Mouse (Mus musculus): Measurements from ENCODE around the gene Exo5.

The Exo5 gene

DNA sequence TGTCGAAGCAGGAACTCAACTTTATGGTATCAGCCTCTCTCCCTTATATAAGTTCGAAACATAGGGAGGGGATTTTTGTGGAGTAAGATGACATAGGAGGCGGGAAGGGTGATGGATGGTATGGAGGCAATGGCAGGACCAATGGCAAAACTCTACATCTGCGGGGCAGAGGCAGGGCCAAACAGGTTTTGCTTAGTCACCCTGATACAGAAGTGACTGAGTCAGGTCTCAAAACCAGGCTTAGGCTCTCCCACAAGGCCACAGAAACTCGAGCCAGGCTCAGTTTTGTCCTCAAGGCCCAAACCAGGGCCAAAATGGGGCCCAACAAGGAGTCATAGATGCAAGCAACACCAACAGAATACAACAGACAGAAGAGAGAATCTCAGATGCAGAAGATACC is 19.2 kb downstream of the Exo5 start:
- DNase-seq (ENCODE audit: low read depth): peak; percentile 39

DNA sequence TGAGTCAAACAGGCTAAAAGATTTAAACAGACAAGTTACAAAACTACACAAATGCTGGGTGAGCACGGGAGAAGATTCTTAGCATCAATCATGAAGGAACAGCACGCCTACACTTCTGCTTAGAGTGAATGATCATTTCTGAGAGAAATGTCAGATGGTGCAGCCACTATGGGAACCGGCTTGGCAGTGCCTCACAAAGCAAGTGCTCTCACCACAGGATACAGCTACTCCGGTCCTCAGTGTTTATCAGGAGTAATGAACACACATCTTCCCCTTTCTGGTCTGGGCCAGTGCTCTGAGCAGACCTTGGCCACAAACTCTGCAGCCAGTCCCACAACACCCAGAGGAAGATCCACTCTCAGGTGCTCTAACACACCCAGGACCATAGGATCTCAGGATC is 20.3 kb downstream of the Exo5 start:
- no peak for DNase-seq (ENCODE audit: low read depth)

DNA sequence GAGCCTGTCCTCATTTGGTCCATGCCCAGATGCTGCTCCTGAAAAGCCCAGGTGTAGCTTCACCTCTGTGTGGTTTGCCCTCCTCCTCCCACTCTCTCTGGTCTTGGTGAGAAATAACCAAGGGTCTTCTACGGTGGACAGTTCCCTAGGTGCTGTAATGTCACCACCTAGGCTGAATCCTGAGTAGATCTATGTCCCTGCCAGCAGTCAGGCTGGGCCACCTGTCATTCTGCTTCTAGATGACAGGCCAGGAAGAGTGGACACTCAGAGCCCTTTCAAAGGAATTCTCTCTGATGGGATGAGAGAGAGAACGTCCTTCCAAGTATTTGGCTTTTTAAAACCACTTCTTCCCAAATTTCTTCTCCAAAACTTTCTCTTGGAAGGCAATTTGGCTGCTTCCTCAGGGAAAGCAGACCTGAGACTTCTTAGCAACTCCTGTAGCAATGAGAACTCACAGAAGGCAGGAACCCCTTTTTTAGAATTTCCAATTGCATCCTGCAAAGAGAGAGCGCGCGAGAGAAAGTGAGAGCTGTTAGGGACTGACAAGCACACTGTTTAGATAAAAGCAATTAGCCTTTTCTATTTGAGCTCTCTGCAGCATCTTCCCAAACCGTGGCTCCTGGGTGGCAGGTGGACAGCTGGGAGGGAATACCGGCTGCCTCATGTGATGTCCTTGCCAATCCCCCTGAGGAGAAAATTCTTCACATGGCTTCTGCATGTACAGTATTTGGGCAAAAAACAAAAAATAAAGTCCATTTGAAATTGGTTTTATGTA is 28.8 kb downstream of the Exo5 start:
- no peak for DNase-seq (ENCODE audit: low read depth)

DNA sequence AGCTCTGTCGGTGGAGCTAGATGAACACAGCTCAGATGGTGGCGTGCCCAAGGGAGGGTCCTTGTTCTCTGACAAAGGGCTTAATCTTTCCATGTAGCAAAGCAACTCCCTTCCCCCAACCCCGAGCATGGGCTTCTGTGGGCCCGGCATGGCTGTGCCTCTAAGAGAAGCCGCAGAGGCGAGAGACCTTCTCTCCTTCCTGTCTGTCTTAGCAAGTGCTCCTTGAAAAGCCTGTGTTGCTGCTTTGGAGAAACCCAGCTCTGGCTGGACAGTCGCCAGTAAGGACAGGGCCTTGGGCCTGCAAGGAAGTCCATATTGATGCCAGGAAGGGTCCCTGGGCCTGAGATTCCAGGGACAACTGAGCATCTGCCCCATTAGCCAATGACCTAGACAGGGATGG is 29.6 kb downstream of the Exo5 start:
- no peak for DNase-seq (ENCODE audit: low read depth)

DNA sequence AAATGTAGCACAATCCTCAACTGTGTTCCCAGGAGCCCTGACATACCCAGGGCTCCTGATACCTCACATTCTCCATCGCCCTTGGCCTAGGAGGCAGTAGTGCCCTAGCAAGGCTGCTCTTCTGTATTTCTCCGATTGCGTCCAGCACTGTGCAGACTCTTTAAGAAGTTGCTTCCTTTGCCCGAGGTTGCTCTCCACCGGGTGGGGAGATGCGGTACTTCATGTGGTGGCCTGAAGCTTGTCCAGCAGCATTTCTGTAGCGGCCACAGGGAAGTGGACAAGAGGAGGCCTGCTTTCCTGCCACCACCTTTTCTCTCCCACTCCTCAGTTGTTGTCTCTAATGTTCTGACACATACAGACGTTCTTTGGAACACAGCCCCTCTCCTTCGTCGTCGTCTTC is 30.2 kb downstream of the Exo5 start:
- peak; percentile 29 for DNase-seq (ENCODE audit: low read depth)

DNA sequence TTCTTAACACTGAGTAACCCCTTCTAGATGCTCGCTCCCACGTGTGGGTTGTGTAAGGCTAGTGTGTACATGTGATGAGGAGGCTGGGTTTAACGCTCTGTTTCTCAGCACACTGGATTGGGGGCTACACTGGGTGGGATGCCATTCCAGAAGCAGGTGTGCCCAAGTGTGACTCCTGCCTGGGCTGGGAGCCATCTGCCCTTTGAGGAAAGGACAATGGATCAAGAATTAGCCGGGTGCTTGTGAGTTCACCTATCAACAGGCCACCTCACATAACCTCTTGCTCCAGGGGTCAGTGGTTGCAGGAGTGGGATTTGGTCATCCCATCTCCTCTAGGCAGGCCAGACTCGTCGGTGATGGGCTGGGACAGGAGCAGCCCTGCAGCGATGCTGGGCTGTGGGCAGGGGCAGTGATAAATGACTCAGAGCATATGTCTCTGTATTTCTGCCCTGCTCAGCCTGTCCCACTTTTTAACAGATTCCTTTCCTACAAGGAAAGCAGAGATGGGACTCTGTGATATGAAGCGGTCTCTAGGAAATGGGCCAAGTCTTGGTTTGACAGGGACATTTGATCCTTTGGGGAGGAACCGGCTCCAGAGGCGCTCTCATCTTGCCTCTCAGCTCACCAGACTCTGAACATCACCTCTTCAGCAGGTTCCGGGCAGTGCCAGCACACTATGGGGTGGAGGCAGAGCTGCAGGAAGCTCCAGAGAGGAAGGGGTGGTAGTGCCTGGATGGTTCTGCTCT is 31.0 kb downstream of the Exo5 start:
- DNase-seq (ENCODE audit: low read depth): peak; percentile 21

DNA sequence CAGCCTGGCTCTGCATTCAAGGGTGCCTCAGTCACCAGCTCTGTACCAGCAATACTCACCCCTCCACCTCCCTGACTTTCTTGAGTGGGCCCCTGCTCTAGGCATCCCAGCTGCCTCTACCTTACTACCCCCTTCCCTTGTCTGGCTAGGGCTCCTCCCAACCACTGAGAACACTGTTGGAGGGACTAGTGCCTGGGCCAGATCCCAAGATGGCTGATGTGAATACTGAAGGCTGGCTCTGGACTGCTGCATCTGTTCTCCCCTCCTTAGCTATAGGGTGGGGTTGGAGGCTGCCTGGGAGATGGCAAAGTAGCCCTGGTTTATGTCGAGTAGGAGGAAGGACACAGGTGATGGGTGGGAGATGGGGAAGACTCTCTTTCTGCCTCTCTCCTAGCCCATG is 32.3 kb downstream of the Exo5 start:
- no peak for DNase-seq (ENCODE audit: low read depth)

DNA sequence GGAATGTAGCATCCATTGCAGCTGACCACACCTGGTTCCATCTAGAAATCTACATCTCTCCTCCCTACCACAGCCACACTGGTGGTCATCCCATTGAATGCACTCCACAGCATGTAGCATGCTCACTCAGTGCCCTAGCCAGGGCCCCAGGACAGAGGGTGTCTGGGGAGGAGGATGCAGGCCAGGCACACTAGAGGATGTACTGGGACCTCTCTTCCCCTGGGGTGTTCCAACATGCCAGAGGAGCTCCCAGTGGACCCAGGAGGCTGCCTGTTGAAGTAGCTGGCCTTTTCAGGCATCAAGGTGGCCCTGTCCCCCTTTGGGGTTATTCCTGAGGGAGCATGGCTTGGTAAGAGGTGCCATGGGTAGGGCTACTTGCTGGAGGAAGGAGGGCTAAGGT is 32.9 kb downstream of the Exo5 start:
- DNase-seq (ENCODE audit: low read depth): no peak

DNA sequence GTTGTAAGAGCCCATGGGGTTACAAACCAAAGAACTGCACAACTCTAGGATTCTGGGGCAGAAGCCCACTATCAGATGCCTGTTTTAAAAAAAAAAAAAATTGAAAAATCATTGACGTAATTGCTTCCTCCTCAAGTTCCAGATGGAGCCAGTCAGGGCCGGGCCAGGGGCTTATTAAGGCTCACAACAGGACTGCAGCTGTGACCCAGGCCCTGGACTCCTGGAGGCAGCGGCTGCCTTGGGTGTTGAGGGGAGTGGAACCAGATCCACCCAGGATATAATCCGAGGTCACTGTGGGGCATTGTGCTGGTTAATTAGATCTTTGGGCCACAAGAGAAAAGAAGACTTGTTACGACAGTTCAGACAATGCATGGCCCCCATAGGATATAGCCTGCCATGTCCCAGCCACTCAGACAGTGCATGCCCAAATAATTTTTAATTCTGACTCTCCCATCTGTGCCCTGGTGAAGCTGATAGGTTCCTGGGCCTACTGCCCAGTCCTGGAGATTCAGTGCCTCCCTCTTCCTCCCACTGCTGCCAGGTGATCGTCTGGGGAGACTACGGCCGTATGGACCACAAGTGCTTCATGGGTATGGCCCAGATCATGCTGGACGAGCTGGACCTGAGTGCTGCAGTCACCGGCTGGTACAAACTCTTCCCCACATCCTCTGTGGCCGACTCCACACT is 33.9 kb downstream of the Exo5 start:
- DNase-seq (ENCODE audit: low read depth): no peak

DNA sequence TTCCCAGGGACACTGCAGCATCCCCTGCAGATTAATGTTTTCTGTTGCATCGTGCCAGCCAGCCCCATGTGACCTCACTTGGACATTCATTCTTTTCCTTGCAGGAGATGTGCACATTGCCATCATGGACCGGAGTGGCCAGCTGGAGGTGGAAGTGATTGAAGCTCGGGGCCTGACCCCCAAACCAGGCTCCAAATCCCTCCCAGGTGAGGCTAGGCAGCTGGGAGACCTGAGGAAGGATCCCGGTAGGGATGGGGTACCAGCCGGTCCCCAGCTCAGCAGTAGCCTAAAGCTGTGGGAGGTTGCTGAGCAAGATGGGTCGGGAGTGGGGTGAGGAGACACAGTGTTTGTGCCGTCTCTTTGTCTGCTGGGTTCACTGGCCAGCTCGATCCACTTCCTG is 35.9 kb downstream of the Exo5 start:
- DNase-seq (ENCODE audit: low read depth): no peak

DNA sequence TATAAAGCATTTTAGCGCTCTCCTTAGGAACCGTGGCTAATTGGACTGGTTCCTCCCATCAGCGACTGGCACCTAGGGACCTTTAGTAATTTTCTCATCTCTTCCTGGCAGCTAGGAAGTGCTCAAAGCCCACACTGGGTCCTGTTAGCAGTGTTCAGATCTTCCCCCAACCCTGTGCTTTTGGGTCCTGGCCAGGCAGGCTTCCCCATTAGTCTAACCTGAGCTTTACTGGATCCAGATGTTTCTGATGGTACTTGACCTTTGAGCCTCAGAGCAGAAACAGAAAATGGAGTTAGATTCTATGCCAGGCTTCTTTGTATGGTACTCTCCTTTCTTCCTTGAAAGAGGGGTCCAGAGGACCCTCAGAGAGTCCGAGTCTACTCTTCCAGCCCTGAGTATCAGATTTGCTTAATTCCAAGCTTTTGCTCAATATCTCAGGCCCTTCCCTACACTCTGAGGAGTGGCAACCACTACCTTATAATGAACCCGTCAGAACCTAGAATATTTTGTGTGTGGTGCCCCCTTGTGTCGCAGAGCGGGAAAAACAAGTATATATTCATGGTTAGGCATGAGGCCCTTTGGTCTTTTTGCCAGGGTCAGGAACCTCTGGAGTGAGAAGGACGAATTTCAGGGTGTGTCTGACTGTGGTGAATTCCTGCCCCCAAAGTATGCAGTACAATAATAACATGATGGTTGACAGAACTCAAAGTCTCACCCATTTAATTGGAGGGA is 37.3 kb downstream of the Exo5 start:
- DNase-seq (ENCODE audit: low read depth): peak; percentile 81

DNA sequence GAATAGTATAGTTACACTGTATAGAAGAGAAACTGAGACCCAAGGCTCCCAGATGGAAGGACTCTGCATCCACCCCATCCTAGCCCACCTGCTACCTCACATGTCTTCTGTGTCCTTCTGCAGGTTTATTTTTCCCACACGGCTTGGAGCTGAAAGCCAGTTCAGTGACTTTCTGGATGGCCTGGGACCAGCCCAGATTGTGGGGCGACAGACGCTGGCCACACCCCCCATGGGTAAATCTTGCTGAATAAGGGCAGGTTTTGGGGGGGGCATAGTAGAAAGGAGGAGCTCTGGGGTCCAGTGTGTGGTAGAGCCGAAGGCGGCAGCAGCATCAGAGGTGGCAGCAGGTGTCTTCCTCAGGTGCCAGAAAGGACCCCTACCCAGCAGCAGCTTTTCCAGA is 38.0 kb downstream of the Exo5 start:
- DNase-seq (ENCODE audit: low read depth): no peak

DNA sequence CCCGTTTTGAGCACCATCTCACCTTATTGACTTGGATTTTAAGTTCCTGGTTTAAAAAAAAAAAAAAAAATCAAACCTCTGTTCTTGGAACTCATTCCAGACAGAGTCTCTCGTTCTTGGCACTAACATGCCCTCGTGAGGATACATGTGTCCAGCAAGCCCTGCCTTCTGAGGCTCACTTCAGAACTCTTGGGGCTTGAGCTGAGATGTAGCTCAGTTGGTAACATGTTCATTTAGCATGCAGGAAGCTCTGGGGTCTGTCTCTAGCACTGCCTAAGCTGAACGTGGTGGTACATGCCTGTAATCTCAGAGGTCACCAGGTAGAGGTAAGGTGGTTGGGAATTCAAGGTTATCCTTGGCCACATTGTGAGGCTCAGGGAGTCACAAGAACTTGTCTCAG is 38.7 kb downstream of the Exo5 start:
- no peak for DNase-seq (ENCODE audit: low read depth)

DNA sequence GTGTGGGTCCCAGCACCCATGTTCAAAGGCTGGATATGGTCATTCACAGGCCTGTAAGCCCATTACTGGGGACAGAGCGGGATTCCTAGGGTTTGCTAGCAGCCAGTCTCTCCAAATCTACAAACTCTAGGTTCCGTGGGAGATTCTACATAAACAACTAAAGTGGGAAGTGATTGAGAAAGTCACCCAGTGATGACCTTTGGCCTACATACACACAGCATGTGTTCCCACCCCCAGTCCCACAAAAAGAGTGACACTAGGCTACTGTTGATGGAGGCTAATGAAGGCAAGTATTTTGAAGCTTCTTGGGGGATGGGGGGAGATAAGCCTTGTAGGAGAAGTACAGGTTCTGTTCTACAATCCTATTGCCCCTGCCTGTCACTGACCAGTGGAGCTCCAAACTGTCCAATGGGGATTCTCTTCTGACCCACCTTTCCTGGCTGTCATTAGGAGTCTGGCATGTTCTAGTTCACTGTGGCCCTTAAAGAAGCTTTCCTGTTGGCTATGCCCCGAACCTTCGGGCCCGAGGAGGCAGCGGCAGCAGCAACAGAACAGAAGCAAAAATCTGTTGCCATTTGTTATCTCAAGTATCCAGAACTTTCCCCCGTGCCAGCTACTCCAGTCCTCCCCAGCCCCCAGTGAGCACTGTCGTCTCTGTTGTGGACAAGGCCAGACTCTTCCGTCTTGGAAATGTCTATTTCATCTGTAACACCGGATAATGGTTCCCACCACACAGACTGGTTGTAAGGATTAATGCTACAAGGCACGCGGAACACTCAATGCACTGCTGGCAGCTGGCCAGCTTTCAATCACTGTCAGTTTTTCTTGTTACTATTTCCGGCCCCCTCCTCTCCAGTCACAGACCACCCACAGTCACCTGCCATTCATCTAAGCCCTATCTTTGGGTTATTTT is 39.4 kb downstream of the Exo5 start:
- DNase-seq (ENCODE audit: low read depth): peak; percentile 39

DNA sequence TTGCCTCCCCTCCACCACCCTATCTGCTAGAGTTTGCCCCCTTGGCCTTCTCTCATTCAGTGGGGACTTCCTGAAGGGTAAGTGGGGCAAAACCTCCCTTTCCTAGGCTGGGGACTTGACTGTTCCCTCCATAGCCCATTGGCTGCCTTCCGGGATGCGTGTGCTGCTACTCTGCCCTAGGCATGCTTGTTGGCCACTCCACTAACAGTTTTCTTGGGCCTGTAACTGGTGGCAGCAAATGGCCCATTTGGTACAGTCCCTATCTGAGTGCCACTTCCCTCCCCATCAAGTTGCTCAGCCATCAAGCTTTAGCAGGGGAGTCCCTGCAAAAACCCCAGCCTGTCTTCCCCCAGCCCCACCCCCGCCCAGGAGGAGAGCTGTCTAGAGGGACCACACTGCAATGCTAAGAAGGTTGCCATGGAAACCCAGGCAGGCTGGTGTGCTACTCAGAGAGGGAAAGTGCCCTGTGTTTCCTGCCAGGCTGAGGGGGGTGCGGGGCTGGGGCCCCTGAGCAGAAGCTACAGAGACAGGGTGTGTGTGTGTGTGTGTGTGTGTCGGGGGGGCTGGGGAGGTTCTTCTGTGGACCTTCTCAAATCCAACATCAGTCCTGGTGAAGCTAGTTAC is 42.7 kb downstream of the Exo5 start:
- no peak for DNase-seq (ENCODE audit: low read depth)

DNA sequence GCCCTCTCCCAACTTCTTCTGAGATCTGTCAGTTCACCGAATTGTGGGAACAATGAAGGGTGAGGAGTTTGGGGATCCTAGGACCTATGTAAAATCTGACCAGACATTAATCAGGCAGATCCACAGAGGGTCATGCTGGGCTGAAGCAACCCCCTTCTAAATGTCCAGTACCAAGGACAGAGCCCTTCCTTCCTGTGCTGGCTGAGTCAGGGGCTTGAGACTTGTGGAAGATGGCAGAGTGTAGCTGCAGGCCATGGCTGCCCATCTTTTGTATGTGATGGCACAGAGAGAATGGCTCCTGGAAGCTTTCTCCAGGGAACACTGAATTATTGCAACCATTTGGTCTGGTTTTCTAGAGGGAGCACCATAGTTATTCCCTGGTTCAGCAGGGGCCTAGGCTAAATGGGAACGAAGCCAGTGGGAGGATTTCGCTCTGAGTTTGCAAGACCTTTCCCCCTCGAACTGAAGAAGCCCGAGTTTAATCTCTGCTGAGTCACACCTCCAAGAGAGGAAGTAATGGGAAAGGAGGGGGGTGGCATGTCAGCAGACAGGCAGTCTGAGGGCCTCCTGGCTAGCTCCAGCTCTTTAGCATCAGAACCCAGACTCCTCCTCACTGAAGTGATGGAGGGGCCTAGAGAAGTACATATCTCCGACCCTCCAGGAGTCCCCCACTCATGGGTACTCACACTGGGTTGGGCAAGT is 43.9 kb downstream of the Exo5 start:
- DNase-seq (ENCODE audit: low read depth): peak; percentile 73

DNA sequence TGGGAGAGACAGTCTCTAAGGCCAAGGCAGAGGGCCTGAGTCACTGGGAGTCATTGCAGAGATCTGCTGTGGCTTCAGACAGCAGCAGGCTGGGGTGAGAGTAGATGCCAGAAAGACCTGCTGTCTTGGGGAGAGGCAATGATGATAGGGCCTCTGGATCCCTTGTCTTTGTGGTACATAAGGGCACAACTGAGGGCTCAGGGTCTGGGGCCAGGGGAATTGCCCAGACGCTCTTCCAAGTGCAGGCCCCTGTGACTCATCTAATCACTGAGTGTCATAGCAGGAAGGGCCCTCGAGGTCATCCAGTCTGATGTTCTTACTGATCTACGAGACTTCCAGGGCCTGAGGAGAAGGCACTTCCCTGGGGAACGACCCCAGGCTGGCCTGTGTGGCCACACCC is 45.4 kb downstream of the Exo5 start:
- DNase-seq (ENCODE audit: low read depth): peak; percentile 11

DNA sequence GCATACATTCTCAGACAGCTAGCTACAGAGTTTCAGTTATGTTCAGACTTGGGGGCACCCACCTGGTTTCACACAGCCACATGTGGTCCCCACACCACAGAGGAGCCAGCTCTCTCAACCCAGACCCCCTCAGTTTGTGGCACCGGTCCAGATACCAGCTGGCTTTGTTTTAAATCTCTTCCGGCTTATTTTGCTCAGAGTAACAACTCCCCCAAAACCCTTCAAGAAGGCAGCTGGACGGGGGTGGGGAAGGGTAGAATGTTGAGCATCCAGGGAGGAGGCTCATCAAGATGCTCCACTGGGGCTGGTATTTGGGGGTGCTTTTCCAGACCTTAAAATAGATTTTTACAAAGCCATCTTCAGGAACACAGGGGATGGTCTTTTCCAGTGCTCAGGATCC is 46.1 kb downstream of the Exo5 start:
- DNase-seq (ENCODE audit: low read depth): no peak

DNA sequence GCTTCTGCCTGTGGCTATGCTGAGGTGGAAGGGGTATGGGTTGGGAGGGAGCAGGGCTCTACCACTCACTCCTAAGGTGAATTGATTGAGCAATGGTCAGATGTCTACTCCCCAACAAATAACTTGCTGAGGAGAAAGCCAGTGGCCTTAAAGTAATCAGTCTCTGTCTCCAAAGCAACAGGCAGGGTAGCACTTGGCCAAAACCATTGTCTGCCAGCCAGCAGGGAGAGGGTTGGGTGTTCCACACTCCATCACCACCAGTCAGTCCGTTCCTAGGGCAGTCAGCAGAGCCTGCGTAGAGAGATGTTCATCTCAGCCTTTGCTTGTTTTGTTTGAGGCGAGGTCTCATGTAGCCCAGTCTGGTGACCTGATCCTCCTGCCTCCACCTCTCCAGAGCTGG is 48.9 kb downstream of the Exo5 start:
- DNase-seq (ENCODE audit: low read depth): no peak
